Mouse (Mus musculus): ENCODE measurements around the gene Dyrk2. TPM values are rescaled to one million over a fixed set of nuclear protein-coding genes. Genes with fewer than 3 reads are reported as not detected.

The Dyrk2 gene
- polyA plus RNA-seq (2017; shearing (Covaris generic)): 5.9 TPM

GRCm38 (mm10) chr10:118870201-118870980 lies at the start of gene Dyrk2:
Gene Dyrk2 (minus strand): TSS chr10:118870209.

All from activated CD4-positive, CD25-positive, alpha-beta regulatory T cell, adult 9 weeks (primary cell).